Mouse (Mus musculus) yolk sac, embryonic 10.5 days (tissue): Measurements from ENCODE around the gene Zfyve28.

Experiments
- DNase-seq: peaks from one replicate; pipeline ENCODE4 v3.0.0-alpha.2; 2017; ENCODE audit warnings: low spot score

The Zfyve28 gene

DNA sequence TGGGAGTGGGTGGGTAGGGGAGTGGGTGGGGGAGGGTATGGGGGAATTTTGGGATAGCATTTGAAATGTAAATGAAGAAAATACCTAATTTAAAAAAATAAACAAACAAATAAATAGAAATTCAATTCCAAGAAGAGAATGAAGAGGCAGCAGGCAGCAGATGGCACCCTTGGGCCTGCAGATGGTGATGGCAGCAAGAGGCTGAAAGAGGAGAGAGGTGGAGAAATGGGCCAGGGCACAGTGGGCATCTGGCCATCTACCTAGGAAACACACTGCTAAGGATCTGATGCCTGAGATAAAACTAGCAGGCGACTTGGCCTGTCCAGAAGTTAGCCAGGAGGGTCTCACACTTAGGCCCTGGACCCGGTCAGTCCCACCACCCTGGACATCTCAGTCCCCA is 83.3 kb downstream of the Zfyve28 start:
- no peak for DNase-seq

DNA sequence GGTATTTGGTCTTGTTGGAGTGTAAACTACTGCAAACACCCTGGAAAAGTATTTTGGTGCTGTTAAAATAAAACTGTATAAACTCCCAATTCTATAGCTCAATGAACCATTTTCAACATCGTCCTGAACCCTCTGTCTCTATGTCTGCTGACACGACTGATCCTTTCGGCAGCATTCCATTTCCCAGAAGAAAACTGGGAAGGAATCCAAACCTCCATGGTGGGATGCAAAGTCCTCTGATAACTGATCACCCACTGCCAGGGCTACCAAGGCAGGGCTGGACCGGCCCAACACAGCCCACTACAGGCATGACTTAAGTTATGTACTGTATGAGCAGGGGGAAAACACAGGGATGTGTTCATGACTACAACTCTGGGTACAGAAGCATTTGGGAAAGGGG is 86.2 kb downstream of the Zfyve28 start:
- DNase-seq: no peak

DNA sequence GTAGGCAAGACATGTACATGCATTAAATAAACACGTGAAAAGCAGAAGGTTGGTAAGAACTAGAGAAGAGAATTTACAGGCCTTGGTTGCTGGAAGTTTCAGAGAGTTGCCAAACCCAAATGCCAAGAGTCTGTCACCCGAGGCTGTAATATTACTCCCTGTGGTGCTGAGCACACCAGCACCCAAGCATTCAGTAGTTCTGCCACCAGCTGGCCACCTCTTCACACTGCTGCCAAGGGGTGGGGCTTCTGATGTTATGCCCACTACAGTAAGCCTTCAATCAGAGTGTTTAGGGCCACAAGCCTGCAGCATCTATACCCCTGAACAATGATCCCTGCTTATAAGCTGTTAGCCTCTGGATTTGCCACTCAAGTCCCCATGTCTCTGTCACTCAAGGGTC is 86.9 kb downstream of the Zfyve28 start:
- DNase-seq: no peak

DNA sequence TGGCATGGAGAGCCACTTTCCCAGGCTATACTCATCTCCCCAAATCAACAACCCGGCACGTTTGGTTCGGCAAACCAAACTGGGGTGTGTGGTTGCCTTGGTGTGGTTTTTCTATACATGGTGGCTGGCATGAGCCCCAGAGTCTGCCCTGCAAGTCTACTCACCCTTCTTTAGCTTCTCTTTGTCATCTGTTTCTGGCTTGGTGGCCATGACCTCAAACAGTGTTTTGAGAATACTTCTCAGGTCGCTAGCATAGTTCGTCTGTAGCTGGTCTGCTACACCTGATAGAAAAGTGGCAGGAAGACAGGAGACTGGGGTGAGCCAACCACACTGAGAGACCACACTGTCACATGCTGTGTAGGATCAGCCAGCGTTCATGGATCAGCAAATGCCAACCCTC is 89.6 kb downstream of the Zfyve28 start:
- DNase-seq: no peak

DNA sequence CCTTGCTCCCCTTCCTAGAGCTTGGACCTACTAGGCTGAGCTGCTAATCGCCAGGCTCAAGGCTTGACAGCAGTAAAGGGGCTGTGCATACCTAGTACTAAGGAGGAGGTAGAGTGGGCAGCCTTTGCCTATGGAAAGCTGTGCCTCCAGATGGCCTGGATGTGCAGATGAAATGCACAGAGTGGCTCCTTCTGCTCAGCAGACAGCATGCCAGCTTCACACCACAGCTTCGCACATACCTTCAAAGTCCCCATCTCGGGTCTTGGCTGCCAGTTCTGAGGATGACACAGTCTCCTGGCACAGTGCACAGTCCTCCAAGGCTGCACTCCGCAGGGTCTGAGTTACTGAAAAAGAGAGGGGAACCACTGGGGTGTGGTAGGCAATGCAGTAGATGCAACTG is 91.0 kb downstream of the Zfyve28 start:
- no peak for DNase-seq

DNA sequence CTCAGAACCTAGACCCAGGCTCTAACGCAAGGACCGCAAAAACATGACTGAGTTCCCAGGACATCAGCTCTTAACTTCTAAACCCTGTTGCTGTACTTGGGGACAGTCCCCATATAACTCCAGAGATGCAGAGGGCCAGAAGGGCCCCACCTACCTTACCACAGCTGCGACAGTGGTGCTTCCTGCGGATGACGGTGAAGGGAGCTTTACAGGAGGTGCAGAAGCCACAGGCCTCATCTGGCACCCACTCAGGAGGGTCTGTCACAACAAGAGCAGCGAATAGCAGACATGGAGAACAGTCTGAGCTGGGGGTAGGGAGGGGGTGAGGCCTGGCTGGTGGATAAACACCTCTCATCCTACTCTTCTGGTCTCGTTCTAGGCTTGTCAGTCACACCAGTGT is 91.8 kb downstream of the Zfyve28 start:
- DNase-seq: no peak

DNA sequence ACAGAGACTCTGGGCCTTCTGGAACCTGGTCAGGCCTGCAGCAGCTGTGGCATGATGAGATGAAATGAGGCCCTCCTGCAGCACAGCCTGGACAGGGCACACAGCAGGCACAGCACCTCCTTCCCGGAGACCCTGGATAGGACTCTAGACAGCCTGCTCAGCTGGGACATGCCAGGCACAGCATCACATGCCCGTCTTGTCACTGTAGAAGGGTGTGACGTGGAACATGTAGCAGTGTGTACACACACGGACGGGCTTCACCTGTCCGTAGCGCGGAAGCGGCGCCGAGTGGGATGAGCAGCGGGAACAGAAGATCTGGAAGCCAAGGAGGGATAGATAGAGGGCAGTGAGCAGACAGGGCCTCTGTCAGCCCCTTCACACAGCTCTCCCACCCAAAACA is 92.5 kb downstream of the Zfyve28 start:
- DNase-seq: no peak

DNA sequence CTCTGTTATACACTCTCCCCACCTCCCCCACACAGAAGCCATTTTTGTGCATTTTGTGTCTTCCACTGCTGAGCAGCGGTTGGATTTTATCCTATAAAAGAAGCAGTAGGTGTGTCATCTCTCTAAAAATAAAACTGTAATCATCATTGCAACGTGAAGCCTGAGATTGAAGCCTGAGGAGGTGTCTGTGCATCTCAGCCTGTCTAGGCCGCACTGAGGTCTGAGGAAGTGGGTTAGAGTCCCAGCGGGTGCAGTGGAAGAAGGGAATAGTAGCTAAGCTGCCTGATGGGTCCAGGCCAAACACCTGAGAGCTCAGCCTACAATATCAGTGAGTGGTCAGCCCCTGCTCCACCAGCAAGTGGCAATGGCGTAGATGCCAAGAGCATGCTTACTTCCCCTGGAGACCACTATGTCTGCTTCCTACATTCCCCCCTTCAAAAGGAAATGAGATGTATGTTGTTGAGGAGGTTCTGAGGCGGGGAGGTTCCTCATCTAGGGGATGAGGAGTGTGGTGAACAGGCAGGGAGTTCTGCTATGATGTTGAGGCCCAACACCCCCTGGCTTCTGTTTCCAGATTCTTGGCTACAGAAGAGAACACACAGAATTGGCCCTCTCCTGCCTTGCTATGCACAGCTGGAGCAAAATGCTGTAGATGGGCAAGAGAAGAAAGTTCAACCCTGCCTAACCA is 93.1 kb downstream of the Zfyve28 start:
- DNase-seq: no peak

DNA sequence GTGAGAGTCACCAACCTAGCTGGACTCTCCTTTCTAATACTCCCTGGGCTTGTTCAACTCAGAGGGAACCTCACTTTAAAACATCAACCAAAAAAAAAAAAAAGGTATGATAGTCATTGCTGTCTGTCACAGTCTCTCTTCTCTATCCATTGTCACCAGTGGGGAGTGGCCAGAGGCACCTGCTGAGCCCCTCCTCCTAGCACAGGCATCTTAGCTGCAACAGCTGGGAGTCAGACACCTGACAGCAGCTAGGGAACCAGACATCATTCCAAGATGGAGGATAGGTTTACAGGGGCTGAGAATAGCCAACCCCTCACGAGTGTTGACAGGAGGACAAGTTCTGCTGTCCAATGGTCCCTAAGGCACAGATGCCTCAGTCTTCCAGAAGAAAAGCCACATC is 93.8 kb downstream of the Zfyve28 start:
- no peak for DNase-seq

DNA sequence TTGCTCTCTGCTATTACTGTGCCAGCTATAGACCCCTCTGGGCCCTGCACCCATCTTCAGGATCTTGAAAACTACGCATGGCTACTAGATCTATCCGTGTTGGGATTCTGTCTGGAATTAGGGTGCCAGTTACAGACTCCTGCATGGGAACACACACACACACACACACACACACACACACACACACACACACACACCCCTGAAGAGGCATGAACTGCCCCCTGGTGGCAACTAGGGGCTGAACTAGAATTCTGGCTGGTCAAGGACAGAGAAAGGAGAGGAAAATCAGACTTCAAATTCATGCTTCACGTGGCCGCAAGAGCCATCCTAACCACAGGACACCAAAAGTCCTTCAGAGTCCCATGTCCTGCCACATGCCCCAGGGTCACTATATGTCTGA is 96.4 kb downstream of the Zfyve28 start:
- no peak for DNase-seq

DNA sequence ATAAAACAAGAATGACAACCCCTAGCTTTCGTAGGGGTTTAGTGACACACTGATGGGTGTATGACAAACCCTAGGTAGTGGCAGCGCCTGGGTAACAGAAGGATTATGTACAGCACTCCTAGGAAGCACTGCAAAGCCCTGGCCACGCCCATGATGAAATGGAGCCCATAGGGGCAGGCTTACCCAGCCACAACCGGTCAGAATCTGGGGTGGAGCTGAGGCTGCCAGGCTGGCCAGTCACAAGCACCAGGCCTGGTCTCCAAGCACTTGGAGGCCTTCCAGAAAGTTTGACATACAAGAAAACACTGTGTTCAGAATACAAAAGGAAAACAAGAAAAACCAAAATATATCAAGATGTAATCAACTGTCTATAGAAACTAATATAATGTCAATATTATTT is 97.2 kb downstream of the Zfyve28 start:
- DNase-seq: no peak

DNA sequence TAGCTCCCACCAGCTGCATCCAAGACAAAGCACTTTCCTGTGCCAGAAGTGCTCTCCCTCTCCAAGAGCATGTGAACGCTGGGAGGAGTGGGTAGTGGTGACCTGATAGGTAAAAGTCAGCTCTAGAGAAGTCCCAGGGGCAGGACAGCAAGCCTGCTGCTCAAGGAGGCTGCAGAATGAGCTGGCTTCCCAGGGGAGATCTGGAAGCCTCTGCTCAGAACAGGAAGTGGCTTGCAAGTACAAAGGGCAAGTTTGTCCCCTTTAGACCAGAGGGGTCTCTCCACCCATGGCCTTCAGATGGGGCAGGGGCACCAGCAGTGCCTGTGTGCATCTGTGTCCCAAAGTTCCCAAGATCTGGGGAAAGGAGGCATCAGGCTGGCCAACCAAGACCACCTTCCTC is 98.7 kb downstream of the Zfyve28 start:
- DNase-seq: no peak

DNA sequence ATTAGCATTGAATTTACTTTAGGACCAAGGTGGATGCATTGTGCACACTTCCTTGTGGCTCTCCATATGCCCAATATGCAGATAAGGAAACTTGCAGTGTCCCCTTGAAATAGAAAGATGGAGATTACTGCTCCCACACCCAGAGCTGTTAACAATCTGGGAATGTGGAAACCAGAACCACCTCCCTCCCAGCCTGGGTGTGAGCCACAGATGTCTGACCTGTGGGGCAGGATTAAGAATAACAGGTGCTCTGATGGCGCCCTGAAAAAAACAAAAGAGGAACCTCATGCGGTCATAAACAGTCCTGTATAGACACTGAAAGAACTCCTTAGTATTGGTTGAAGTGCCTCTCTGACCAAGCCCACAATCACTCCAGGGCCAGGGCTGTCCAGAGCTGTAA is 99.4 kb downstream of the Zfyve28 start:
- no peak for DNase-seq

DNA sequence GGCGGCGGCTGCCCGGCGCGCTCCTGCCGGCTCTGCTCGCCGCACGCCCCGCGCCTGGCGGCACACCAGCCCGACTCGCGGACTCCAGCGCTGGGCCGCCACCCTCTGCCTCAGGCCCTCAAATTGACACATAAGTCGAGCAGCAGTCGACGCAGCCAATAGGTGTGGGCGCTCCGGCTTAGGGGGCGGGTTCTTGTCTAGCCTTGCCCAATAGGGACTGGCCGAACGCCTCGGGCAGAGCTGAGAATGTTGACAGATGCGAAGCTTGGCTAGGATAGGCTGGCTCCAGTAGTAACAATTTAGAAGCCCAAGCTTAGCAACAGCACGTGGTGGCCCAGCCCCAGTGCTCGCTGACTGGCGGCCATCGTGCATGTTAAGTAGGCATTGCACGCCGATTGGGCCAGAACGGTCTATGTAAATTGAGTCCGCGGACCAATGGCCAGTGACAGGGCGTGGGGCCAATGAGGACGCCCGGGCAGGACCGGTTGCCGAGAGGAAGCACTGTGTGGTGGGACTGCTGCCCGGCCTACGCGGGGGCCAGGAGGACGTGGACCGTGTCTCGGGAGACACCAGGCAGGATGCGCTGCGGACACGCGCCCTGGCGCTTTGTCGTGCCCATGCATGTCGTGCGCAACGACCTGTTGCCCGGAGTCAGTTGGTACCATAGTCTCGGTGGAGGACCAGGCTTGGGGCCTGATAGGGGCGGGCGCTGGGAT is 100.5 kb downstream of the Zfyve28 start, which contains the start of gene Mxd4:
Mxd4 (minus strand) TSS at position 120 of the 716 bp plus-strand sequence.
- DNase-seq: peak; percentile 99

DNA sequence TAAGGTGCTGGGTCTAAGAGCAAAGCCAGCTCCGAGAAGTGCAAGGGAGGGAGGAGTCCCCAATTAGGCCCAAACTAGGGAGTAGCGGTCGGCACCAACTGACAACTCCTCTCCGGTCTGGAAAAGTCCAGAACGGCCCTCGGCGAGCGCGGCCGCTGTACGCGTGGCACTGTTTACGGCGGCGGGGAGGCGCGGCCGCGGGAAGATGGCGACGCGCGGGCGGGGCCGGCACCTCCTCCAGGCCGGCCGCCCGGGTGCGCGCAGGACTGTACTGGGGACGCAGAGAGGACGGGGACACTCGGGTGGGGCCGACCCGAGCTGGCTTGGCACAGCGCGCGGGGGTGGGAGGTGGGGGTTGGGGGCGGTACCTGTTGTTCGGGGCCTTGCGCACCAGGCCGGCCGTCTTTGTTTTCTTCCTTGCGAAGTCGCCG is 101.3 kb downstream of the Zfyve28 start:
- DNase-seq: peak; percentile 40

DNA sequence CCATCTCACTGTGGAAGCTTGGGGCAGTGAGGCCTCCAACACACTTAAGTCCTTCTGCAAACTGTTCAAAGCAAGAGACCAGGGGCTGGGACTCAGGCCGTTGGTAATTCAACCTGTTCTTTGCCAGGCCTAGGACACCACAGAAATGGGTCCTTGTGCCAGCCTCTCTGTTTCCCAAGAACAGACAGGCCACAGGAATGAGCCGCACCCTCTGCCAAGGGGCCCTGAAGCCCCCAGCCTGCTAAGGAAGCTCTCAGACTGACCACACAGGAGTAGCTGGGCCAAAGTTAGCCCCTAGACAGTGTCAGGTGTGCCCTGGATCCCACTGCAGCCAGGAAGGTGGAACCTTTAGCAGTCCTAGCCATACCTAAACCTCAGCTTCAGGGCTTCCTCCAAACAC is 101.9 kb downstream of the Zfyve28 start:
- no peak for DNase-seq

DNA sequence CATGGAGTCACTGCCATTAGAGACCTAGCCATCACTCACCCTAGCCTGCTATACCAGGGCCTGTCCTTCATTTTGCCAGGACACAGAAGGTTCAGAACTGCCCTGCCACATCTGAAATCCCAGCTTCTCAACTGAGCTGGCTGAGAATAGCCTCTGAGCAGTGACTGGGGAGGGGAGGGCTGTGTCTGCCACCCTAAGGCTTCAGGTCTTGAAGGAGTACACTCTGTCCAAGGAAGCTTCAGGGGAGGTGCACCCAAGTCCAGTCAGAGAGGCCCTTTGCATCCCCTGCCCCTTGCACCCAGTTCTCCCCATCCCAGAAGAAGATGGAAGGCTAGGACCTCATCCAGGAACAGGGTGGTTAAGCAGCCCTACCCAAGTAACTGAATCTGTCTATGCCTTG is 102.5 kb downstream of the Zfyve28 start:
- DNase-seq: no peak

DNA sequence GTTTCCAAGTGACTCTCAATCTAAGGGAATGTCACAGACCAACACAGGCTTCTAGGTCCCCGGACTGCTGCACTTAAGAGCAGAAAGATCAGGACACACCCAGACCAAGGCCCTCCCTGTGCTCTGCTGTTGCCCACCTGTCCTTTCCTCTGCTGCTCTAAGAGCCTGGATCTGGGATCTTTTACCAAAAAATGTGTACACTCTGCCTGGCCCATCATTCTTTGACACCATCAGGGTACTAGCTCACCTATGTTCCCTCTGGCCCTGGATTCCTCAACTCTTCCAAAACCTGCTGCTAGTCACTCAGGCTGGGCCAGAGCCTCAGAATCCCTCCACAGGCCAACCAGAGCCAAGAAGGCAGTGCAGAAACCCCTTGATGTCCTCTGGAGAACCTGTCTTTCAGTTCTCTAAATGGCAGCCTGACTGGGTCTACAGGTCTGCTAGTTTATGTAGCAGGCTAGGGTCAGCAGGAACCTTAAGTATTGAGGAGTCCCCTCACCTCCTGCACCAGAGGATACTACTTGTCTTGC is 103.1 kb downstream of the Zfyve28 start:
- no peak for DNase-seq

DNA sequence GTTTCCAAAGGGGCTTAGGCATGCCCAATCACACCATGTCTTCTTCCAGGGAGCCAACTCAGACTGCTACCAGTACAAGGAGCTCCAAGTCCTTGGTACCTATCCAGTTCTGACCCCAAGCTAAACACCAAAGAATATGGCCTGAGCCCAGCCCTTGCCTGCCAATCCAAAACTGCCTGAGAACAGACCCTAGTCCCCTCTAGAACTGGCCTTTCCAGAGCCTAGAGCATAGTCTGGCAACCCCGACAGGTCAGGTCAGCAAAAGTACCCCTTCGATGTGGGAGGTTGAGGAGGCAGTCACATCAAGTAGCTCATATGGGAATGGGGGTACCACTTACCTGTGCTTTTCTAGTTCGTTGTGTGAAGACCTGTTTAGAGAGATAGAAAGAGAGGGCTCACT is 104.3 kb downstream of the Zfyve28 start:
- DNase-seq: no peak

DNA sequence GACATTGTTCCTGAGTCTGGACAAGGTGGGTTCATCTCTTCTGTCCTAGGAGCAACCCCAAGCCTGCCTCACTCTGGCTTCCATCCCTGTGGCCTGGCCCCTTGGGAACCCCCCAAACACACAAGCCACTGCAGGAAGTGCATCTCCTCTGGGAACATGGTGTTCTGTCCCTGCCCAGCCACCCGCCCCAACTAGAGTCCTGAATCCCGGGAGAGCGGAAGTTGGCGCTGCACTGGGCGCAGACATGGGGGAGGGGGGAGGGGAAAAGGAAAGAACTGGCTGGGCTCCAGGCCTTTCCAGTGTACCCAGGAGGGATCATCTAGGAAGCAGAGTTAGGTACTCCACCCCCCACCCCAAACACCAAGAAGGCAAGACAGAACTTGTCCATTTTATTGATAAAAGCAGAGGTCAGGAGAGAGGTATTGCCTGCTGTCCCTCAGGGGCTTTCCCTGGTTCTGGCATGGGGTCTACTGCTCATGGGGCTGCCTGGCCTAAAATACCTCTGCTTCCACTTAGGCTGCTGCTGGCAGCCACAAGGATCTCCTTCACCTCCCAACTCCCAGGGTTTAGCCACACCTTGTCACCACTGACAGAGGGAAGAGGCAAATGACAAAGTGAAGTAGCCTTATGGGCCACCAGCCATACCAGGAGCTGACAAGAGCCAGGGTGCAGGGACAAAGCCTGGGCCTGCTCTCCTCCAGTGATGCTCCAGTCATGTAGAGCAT is 104.9 kb downstream of the Zfyve28 start:
- no peak for DNase-seq

DNA sequence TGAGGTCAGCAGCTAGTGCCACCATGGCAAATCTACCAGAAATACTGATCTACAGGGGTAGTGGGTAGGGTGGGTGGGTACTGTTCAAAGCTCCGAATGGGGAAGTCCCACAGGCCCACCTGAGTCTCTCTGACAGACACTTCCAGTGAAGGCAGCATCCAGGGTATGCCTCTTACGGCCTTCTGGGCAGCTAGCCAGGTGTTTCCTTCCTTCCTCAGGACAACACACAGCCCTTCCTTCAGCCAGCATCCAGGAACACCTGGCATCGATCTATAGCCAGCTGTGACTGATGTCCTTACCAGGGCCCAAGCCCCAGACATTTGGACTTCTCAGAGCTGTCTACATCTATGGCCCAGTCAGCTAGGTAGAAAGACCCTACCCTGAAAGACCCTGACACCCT is 105.8 kb downstream of the Zfyve28 start:
- DNase-seq: no peak

DNA sequence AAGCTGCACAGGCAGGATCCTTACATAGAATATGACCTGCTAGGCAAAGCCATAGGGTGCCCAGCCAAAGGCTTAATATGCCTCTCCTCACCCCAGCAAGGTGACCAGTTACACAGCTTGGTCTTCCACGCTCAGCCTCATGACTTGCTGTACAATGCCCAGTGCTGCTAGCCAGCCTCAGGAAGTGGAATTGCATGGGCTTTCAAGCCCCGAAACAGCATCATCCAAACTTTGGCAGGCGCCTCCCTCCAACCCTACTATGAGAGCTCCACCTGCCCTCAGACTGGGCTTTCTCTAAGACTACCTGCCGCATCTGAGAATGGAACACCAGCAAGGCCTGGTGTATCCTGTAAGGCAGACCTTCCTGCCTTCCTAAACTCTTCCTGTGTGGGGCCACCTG is 110.4 kb downstream of the Zfyve28 start:
- no peak for DNase-seq

DNA sequence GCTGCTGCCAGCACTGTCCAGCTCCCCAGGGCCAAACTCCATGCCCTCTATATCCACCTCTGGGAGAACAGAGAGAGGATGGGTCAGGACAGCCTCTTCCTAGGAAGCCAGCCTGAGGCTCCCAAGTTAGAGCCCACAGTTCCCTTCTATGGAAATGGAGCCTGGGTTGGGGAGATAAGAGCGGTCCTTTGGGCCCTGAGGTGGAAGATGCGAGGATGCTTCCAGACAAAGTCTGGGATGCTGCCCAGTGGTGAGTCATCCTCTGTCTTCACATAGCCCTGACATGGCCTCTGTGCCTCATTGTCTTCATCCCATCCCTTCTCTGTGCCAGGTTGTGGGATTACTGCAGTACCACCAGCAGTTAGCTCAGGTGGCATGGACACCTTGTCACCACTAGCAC is 111.2 kb downstream of the Zfyve28 start:
- no peak for DNase-seq
